In the genomic region with DNA sequence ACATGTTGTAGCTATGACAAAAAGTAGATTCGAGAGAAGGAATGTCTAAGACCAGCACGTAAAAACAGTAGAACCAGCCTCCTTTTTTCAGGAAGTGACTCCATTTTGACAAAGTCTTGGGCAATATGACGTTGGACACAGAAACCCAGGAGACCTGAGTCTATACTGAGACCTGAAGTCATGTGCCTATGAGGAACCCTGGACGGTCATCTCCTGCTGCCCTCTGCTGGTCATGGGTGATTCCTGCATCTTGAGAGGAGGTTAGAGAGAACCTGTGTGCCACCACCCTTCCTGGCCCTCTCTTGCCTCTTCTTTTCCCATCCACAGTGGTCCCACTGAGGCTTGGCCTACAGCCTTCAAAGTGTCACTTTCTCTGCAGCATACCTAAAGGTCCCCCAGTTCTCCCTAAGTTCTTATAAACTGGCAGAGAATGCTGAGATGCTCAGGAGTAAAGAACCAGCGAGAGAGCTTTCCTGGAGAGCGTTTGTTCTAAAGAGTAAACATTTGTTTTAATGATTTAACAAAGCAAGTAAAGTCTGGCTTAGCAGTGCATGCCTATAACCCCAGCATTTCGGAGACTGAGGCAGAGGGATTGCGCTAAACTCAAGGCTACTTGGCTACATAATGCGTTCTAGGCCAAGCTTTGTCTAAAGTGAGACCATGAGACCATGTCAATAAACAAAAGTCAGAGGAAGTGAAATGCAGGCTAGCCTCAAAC, we compare ENCODE assay signal across 8 mouse cellular contexts. TPM values are rescaled to one million over a fixed set of nuclear protein-coding genes. Genes with fewer than 3 reads are reported as not detected.
DNase-seq lines count a peak whose midpoint lies in the region; ATAC-seq and TF ChIP-seq lines count a peak whose summit lies in the region.

No protein-coding gene starts in this region.

- H3K9me3 ChIP-seq in heart, embryonic 12.5 days (replicated peaks), result no peaks in the 10 kb centered on the region
- H3K9me3 ChIP-seq in kidney, embryonic 15.5 days (replicated peaks), result no peaks in the 10 kb centered on the region
- no peaks in the 10 kb centered on the region for H3K9me3 ChIP-seq in limb, embryonic 14.5 days (ENCODE audit: control insufficient read depth, low read length)

- H3K4me3 ChIP-seq in bone marrow, adult 2 months (replicated peaks; ENCODE audit: control insufficient read depth, low read depth, low read length), result no peak overlapping the region
- no peak overlapping the region for H3K4me3 ChIP-seq in heart, embryonic 12.5 days
- H3K4me3 ChIP-seq in kidney, embryonic 15.5 days (replicated peaks), result no peak overlapping the region
- H3K4me3 ChIP-seq in limb, embryonic 14.5 days (replicated peaks; ENCODE audit: low read length), result no peak overlapping the region
- H3K4me3 ChIP-seq in myocyte, result no peak overlapping the region

- H3K4me1 ChIP-seq in bone marrow, adult 2 months (ENCODE audit: control insufficient read depth, insufficient read depth, low read length), result no peaks in the 10 kb centered on the region
- H3K4me1 ChIP-seq in heart, embryonic 12.5 days (replicated peaks), result peaks cover 8% of the 10 kb centered on the region; the same call in 1 of the 2 replicates
- 0 out of 2 replicates have a peak, but pooled peaks cover 3% of the 10 kb centered on the region for H3K4me1 ChIP-seq in kidney, embryonic 15.5 days
- H3K4me1 ChIP-seq in limb, embryonic 14.5 days (ENCODE audit: control insufficient read depth, insufficient read depth, low read length), result no peaks in the 10 kb centered on the region

- no peaks in the 10 kb centered on the region for H3K27me3 ChIP-seq in heart, embryonic 12.5 days (replicated peaks)
- no peaks in the 10 kb centered on the region for H3K27me3 ChIP-seq in kidney, embryonic 15.5 days
- H3K27me3 ChIP-seq in limb, embryonic 14.5 days (ENCODE audit: control insufficient read depth, insufficient read depth, low read length), result no peaks in the 10 kb centered on the region
- no peaks in the 10 kb centered on the region for H3K27me3 ChIP-seq in myocyte (ENCODE audit: control insufficient read depth, insufficient read depth, insufficient read length)

- ATAC-seq in erythroblast, adult 5-6 weeks (replicated peaks; ENCODE audit: low FRiP score, poor library complexity, severe bottlenecking), result peak; percentile 84
- ATAC-seq in heart, embryonic 12.5 days (ENCODE audit: insufficient number of reproducible peaks, low FRiP score), result peak; percentile 61; the same call in 1 of the 2 replicates
- peak; percentile 75; the same call in 1 of the 2 replicates for ATAC-seq in kidney, embryonic 15.5 days (replicated peaks; ENCODE audit: low FRiP score)
- peak; percentile 69; the same call in 1 of the 2 replicates for ATAC-seq in limb, embryonic 14.5 days (ENCODE audit: low FRiP score, low read depth)

- no peak overlapping the region for H3ac ChIP-seq in myocyte (ENCODE audit: control insufficient read depth, insufficient read length)

- no peak overlapping the region for H3K27ac ChIP-seq in bone marrow, adult 2 months (ENCODE audit: control insufficient read depth, insufficient read depth, low read depth, low read length, poor library complexity)
- H3K27ac ChIP-seq in heart, embryonic 12.5 days (ENCODE audit: poor library complexity, severe bottlenecking), result no peak overlapping the region
- H3K27ac ChIP-seq in kidney, embryonic 15.5 days, result no peak overlapping the region
- no peak overlapping the region for H3K27ac ChIP-seq in limb, embryonic 14.5 days (replicated peaks; ENCODE audit: low read depth, low read length)

- TF ChIP-seq POLR2A in bone marrow, adult 2 months (IDR thresholded peaks at IDR 0.05; ENCODE audit: borderline replicate concordance, control insufficient read depth, low read depth, low read length), result no peak
- TF ChIP-seq POLR2A in limb, embryonic 14.5 days (IDR thresholded peaks at IDR 0.05; ENCODE audit: borderline replicate concordance, extremely low read depth, insufficient read depth, insufficient read length), result no peak
- TF ChIP-seq POLR2A in myocyte (IDR thresholded peaks at IDR 0.05; ENCODE audit: insufficient read length, low read depth), result no peak

- DNase-seq in B cell, adult 2 months, result peak; percentile 90 to 92
- DNase-seq in limb, embryonic 14.5 days (ENCODE audit: low spot score), result peak; percentile 87
- DNase-seq in spleen, postnatal 36 days (ENCODE audit: low spot score in 2 of 2), result peak; percentile 85 to 90

- peak; percentile 98 for TF ChIP-seq CTCF in bone marrow, adult 2 months (IDR thresholded peaks at IDR 0.05; ENCODE audit: control insufficient read depth, insufficient read depth, low read length)

- no peaks in the 10 kb centered on the region for H3K79me2 ChIP-seq in myocyte (ENCODE audit: control insufficient read depth, insufficient read depth)

- 52% methylated on average over 9 of the region's 9 CpGs for WGBS in bone marrow, adult 2 months
- 56% methylated on average over 9 of the region's 9 CpGs for WGBS in heart, embryonic 12.5 days
- 60% methylated on average over 9 of the region's 9 CpGs for WGBS in kidney, embryonic 15.5 days
- 58% methylated on average over 9 of the region's 9 CpGs for WGBS in limb, embryonic 14.5 days

- H3K9ac ChIP-seq in heart, embryonic 12.5 days, result no peak overlapping the region
- H3K9ac ChIP-seq in kidney, embryonic 15.5 days, result no peak overlapping the region
- H3K9ac ChIP-seq in limb, embryonic 14.5 days (ENCODE audit: low read depth, low read length, severe bottlenecking), result no peak overlapping the region

- no peaks in the 10 kb centered on the region for H3K36me3 ChIP-seq in heart, embryonic 12.5 days
- no peaks in the 10 kb centered on the region for H3K36me3 ChIP-seq in kidney, embryonic 15.5 days
- no peaks in the 10 kb centered on the region for H3K36me3 ChIP-seq in limb, embryonic 14.5 days (ENCODE audit: control insufficient read depth, insufficient read depth, low read length)
- H3K36me3 ChIP-seq in myocyte (ENCODE audit: control insufficient read depth, insufficient read depth), result no peaks in the 10 kb centered on the region

- H3K4me2 ChIP-seq in heart, embryonic 12.5 days, result no peak overlapping the region
- no peak overlapping the region for H3K4me2 ChIP-seq in kidney, embryonic 15.5 days
- no peak overlapping the region for H3K4me2 ChIP-seq in limb, embryonic 14.5 days (replicated peaks; ENCODE audit: low read depth, low read length, severe bottlenecking)
- no peak overlapping the region for H3K4me2 ChIP-seq in myocyte (ENCODE audit: low read depth)

TF ChIP-seq in myocyte, 11 proteins besides CTCF, POLR2A, EP300 and RAD21:
- TF ChIP-seq E2F4 (IDR thresholded peaks at IDR 0.05; ENCODE audit: insufficient read depth) (no peak), MYOG (IDR thresholded peaks at IDR 0.05; ENCODE audit: control insufficient read depth in 1 of 3, insufficient read depth in 1 of 3, insufficient read length in 2 of 3, low read depth in 2 of 3) (no peak), TCF3 (IDR thresholded peaks at IDR 0.05; ENCODE audit: insufficient read length, low read depth) (no peak), USF1 (IDR thresholded peaks at IDR 0.05; ENCODE audit: low read depth) (peak; percentile 72)

RNA-seq across cellular contexts. Expression of a gene that starts 3.4 kb away (rescaled TPM):
- polyA plus RNA-seq in bone marrow, adult 2 months (2011; ENCODE audit: insufficient read depth, insufficient read length, low replicate concordance, missing spikeins), result 2.8 TPM in 1 of 2 replicates, not detected in the other
- not detected in 2 replicates for total RNA-seq in erythroblast, adult 5-6 weeks (2015; ENCODE audit: low replicate concordance)
- not detected in 2 replicates for total RNA-seq in erythroblast, adult 5-6 weeks (2017; ENCODE audit: low replicate concordance)
- polyA plus RNA-seq in heart, embryonic 12.5 days (2016; fragmentation: Nextera tagmentation; extraction: Ambion mirVana), result 0.26 TPM in 1 of 2 replicates, not detected in the other
- polyA plus RNA-seq in kidney, embryonic 15.5 days (2015; fragmentation: Nextera tagmentation; extraction: Ambion mirVana), result 0.28 and 0.55 TPM in 2 replicates
- polyA plus RNA-seq in limb, embryonic 14.5 days (2012; rRNA removed), result 0.45 and 0.69 TPM in 2 replicates
- polyA plus RNA-seq in limb, embryonic 14.5 days (2014; fragmentation: Nextera tagmentation; extraction: Ambion mirVana), result 0.33 TPM in 1 of 2 replicates, not detected in the other
- not detected for polyA plus RNA-seq in myocyte (2012; fragmentation: generic; extraction: Trizol)
